Mouse (Mus musculus) kidney, adult 2 months (tissue): ENCODE measurements around the gene Bap1.

Experiments used
- CTCF ChIP-seq: fragments of 200-500 bp; conservative IDR thresholded peaks from 2 replicates; pipeline ENCODE4 v1.5.1; 2011; ENCODE audit warnings: low read depth, mild to moderate bottlenecking, control low read depth, low read length, moderate library complexity, mixed read lengths; ENCODE audit not compliant: insufficient read depth, insufficient read length
- POLR2A ChIP-seq: fragments of 200-500 bp; IDR thresholded peaks from one replicate; pipeline ENCODE4 v1.6.1; 2011; ENCODE audit warnings: low read depth, low read length, control low read depth

GRCm38 (mm10) chr14:31267649-31268048, 16.4 kb downstream of the Bap1 start:
- TF ChIP-seq CTCF (no peak), POLR2A (no peak)
